Mouse (Mus musculus) brain, adult 2 months (tissue): Measurements from ENCODE around the gene Hist1h2ag.

Source experiments
- DNase-seq: peaks from one replicate; pipeline ENCODE4 v3.0.0; 2011; ENCODE audit warnings: low read depth, low spot score

Gene Hist1h2ag

DNA sequence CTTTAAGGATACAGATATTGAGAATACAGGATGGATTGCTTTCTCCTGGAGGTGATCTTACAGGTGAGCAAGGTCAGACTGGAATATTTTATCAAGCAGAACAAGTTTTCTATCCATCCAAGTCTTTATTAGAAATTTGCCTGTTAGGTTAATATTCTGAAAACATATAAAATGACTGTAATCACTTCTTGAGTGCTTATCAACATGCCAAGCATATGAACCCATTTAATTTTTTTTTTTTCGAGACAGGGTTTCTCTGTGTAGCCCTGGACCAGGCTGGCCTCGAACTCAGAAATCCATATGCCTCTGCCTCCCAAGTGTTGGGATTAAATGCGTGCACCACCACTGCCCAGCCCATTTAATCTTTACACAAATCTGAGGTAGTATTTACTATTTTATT, 5.8 kb downstream of the Hist1h2ag start:
- no peak for DNase-seq

DNA sequence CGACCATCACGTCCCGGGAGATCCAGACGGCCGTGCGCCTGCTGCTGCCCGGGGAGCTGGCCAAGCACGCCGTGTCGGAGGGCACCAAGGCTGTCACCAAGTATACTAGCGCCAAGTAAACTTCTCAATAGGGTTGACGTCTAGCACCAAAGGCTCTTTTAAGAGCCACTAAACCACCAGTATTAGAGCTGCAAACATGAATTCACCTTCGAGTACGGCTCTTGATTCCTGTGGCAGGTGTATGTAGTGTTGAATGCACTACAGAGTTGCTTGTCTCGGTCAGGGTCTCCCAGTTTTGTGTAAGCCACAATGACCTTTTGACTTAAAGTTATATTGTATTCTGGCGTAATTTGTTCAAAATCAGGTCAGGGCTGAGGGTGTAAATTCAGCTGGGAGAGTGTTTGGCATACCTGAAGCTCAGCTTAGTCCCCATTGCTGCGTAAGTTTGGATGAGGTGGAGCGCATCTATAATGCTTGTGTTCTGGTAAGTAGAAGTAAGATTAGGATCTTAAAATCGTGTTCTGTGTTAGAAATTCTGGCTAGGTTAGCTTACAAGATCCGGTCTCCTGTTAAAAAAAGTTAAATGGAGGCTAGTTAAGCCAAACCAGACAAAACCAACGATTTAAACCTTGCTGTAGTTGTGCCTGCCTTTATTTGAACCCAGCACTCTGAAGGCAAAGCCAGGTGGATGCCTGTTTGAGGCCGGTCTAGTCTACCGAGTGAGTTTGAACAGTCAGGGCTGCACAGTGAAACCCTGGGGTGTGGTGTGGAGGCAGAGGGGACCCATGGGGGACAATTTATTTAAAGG, 6.4 kb downstream of the Hist1h2ag start:
- no peak for DNase-seq

DNA sequence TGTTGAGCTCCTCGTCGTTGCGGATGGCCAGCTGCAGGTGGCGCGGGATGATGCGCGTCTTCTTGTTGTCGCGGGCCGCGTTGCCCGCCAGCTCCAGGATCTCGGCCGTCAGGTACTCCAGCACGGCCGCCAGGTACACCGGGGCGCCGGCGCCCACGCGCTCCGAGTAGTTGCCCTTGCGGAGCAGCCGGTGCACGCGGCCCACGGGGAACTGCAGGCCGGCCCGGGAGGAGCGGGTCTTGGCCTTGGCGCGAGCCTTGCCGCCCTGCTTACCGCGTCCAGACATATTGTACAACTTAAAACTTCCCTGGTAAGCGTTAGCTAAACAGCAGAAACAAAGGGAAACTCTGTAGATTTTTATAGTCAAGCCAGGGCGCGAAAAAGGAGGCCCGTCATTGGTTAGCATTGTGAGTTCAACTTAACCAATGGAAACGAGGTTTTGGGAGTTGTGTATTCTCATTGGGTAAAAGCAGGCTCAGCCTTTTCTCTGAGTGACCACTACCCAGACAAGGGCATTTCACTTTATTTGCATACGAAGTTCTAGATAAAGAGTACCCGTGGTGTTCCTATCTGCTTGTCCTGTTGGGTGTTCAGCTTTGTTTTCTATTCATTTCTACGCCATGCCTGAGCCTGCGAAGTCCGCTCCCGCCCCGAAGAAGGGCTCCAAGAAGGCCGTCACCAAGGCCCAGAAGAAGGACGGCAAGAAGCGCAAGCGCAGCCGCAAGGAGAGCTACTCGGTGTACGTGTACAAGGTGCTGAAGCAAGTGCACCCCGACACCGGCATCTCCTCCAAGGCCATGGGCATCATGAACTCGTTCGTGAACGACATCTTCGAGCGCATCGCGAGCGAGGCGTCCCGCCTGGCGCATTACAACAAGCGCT, 7.2 kb downstream of the Hist1h2ag start, which contains the start of the genes Hist1h2ah and Hist1h2bk:
Gene Hist1h2ah, minus strand, starts transcription at position 302 of the 882 bp plus-strand sequence.
Gene Hist1h2bk, plus strand, starts transcription at position 604 of the 882 bp plus-strand sequence.
- DNase-seq: peak; percentile 97

DNA sequence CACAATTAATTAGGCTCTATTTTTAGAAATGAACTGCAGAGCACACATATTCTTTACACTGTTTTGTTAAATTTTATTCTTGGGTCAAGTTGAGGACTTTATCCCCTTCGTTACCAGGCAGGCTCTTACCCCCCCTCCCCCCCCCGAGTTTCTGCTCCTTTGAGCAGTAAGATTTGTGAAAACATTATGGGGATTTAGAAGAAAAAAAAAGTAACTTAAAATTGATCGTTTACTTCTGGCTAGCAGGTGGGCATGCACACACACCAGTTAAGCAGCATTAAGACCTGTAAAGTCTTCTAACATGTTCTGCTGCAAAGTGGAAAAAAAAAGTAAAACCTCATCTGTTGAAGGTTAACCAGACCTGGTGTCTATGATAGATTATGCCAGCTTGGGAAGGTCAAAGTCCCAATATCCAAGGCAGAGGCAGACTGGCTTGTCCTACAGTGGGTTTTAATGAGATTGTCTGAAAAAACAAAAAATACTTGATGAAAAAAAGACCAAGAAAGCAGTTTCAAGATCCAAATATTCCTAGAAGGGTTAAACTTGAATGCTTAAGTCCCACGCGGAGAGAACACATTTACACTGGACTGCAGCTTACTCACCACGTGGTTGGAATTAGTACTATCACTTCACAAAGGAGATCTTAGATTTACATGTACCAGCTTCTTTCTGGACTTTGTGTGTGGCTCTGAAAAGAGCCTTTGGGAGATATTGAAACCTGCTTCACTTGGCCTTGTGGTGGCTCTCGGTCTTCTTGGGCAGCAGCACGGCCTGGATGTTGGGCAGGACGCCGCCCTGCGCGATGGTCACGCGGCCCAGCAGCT, 8.1 kb downstream of the Hist1h2ag start:
- no peak for DNase-seq

DNA sequence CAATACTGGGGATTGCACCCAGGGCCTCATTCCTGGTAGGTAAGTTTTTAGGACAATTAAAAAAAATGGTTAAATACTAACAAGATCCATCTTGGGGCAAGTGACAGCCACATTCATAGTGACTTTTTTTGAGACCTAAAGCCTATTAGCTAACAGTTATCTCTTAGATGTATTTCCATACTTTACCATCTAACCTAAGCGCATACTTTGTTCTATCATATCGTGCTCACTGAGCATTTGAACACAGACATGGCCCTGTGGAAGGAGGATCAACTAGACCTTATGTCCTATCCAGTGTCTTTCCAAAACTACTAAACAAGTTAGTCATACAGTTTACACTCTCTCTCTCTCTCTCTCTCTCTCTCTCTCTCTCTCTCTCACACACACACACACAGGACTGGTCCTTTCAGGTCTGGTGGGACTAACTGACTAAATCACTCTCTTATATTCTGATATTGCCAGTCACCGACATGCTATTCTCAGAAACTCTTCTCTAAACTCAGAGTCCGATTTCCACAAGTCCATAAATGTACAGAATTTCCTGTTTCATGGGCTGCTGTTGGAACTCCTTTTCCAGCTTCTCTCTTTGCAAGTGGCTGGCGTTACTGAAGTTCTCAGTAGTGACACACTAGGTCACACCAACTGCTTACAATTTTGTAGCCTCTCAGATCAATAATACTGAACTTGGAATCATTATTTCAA, 8.9 kb downstream of the Hist1h2ag start:
- no peak for DNase-seq

DNA sequence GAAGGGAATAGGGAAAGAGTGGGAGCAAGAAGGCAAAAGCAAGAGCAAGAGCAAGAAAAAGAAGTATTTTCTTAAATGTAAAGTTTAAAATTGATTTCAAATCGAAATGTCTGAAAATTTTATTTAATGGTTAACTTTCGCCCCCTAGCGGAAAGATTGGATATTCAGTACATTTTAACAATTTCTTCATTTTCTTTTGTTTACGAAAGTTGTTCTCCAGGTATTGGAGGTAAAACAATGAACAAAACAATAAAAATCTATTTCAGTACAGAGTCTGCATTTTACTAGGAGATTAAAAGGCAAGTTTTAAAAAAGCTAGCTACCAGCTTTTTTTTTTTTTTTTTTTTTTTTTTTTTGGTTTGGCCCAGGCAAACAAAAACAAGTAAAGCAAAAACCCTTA, 12.3 kb downstream of the Hist1h2ag start:
- peak; percentile 51 for DNase-seq

DNA sequence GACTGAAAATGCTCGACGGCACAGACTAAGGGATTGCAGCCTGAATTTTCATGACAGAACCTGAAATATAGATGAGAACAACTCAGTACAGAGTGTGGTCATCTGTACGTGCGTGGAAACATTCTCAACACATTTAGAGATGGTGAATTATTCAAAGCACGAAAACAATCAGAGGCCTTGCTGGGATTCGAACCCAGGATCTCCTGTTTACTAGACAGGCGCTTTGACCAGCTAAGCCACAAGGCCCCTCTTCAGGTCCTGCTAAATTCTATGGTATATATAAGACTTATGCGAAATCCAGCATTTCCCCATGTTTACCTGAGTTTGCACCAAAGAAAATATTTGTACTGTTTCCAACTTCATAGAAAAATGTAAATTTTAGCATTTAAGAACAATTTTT, 12.8 kb downstream of the Hist1h2ag start:
- peak; percentile 42 for DNase-seq

DNA sequence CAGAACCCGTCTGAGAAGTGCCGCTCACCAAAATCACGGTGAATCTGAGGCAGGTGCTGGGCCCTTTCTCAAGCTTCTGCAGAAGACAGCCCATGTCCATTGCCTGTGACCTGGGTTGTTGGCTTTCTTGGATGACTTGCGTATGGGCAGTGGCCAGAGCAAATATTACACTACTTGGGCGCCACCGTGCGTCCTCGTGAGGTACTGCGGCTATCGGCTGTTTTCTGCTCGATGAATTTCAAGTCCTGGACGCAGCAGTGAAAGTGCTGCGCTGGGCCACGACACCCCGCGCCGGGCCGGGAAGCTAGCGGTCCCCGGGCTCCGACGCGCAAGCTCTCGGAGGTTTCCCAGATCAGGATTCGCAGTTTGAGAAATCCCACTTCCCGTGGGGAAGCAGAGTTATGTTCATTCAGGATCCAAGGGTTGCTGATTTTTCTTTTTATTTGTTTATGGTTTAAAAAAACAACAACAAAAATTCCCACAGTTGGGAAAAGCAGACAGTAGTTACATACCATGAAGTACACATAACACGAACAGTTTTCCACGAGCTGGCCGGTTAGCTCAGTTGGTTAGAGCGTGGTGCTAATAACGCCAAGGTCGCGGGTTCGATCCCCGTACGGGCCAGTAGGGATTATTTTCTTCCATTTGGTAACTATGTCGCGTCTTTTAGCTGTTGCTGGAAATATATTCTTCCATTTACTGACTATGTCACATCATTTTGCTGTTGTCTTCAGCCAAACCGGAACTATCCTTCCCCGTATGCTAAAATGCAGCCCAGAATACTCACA, 13.9 kb downstream of the Hist1h2ag start:
- peak; percentile 95 for DNase-seq

DNA sequence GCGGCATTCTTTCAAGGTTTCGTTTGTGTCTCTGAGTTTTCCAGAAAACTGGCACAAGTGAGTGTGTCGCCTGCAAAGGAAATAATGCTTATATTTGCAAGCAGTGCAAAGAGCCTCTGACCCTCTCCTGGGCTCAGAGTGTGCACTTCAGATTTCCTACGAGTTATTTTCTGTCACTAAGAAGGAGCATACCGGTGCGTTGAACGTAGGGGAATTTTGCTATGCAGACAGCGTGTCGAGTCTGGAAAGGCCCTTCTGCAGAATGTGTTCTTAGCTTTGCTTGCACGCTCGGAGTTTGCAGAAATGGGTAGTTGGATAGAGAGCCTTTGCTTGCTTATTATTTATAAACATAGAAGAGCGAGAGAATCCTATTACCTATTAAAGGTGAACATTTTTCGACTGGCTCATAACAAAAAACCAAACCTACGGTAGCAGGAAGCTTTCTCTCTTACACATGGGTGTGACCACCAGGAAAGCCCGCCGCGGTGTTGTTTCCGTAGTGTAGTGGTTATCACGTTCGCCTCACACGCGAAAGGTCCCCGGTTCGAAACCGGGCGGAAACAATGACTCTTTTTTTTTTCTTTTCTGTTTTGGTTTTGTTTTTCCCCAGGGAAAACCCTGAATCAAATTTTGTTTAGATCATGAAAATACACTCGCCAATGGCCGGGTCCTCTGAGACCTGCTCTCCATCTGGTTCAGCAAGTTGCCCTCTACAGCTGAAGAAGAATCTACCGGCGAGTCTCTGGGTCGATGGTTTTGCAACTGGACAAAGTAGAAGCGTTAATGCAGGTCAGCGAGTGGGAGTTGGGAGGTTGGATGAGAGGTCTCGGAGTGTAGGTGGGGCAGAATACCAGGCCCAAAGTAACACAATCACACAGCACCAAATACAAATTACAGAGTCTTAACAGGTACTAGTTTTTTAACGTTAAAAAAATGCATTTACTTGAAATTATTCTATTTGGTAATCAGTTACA, 16.4 kb downstream of the Hist1h2ag start:
- DNase-seq: peak; percentile 79

DNA sequence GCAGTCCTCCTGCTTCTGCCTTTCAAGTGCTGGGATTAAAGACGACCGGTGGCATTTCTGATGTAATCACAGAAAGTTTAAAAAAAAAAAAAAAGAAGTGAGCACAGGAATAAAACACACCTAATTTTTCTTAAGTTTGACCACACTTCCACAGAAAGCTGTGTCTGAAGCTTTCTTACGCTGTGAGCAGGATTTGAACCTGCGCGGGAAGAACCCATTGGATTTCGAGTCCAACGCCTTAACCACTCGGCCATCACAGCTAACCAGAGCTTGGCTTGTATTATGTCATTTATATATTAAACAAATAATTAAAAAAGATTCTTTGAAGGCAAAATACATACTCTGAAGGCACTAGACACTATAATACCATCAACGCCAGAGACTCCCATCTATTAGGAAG, 20.5 kb downstream of the Hist1h2ag start:
- DNase-seq: peak; percentile 85

DNA sequence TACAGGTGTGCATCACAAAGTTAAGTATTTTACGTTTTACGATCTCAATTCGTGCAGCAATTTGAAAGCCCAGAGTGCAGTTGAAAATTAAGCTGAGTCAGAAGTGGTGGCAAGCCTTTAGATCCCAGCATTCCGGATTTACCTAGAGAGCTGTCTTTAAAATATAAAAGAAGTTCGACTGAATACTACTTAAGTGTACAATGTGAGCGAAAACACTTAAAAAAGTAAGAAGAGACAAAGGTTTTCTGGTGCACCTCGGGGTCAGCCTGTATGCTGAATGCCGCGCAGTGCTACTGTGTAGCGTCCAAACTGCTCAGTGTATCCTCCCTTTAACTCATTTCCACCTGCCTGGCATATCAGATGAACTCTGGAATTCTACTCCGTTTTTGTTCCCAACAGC, 21.2 kb downstream of the Hist1h2ag start:
- DNase-seq: no peak

DNA sequence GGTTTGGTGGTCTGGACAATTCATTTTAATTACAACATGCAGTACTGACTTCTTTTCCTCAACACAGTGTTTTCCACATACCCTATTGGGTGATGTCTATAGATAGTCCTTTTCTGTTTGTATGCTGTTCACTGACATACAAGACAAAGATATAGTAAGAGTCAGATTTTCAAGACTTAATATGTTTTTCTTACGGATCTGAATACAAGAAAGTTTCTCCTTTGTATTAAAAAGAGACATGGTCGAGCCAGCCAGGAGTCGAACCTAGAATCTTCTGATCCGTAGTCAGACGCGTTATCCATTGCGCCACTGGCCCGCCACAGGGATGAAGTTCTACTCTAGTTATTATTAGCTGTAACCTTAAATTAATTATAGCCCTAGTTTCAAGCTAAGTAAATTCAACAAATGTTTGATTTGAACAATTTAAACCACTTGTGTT, 21.8 kb downstream of the Hist1h2ag start:
- peak; percentile 20 for DNase-seq

DNA sequence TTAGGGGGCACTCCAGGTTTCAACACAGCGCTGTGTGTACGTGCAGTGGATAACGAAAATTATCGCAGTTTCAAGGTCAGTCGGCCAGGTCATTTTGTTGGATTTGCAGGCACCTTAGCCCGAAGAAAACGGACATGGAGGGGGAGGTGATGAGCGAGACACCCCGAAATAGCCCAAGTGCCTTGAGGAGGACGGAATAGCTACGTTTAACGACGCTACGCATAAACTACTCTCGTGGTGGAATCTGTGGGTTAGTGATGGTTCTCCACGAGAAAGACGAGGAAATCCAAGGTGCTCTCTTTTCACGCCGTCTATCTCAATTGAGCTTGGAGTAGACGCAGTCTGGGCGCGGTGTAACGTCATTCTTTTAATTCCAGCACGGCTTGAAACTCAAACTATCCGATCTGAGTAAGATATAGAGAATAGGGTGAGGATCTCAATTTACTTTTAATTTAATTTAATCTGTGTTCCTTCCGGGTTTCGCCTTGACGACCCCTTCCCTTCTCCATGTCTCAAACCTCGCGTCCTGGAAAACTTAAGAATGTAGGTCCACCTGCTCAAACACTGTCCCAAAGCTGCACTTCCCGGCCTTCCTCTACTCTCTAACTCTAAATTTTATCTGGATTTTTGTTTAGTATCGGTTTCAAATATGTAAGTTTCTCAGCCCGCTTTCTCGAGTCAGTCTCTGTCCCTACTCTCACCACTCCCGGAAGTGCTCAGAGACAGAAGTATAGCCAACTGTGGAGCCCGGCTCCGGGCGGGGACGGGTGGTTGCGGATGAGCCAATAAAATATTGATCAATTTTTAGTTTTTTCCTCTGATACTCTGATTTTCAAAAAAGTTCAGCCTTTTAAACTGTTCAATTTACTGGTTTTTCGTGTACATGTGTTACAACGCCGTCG, 22.6 kb downstream of the Hist1h2ag start:
- DNase-seq: no peak

DNA sequence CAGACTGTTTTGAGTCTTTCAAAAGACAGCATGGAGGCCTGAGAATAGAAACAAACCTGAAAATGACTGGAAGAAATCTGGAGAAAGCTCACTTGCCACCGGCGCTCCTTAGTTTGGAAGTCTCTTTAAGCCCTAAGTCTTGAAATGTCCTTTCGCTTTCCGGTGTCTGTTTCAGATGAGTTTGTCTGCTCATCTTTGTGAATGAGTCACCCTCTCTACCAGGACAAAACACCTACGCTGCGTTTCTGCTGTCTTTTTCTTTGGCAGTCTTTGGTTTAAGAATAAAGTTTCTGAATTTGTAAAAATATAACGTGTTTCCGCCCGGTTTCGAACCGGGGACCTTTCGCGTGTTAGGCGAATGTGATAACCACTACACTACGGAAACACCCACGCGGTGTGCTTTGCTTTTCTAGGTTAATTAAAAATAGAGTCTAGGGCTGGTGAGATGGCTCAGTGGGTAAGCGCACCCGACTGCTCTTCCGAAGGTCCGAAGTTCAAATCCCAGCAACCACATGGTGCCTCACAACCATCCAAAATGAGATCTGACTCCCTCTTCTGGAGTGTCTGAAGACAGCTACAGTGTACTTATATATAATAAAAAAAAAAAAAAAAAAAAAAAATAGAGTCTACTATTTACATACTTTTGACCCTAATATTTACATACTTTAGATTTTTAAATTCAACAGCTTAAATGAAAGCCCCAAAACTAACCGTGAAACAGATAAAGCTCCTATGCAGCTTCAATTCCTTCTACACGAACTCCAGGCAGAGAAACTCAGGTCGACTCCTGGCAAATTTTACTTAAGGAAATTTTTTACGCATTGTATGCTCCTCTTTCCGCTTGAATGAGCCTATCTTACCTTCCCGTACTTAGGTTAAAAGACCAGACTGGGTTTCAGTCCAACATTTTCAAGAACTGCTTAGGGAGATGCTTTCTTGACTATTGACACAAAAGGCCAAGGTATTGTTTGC, 27.0 kb downstream of the Hist1h2ag start:
- peak; percentile 74 for DNase-seq

DNA sequence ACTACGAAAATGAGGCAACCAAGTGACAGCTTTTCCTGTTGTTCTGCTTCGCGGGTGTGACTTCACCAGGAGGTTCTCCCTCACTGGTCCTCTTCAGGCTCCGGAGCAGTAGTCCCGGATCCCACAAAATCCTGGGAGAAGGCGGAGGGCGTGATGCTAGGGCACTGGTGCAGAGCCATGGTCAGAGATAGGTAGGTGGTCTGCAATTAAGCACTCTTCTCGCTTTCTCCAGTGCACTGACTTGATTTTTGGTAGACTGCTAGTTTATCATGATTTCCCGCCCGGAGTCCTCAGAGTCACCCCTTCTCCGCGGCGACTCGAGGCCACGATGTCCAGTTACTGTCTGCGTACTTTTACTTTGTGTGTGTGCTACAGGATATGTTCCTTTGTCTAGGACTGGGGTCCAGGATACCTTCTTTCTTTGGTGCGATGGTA, 28.3 kb downstream of the Hist1h2ag start:
- no peak for DNase-seq

DNA sequence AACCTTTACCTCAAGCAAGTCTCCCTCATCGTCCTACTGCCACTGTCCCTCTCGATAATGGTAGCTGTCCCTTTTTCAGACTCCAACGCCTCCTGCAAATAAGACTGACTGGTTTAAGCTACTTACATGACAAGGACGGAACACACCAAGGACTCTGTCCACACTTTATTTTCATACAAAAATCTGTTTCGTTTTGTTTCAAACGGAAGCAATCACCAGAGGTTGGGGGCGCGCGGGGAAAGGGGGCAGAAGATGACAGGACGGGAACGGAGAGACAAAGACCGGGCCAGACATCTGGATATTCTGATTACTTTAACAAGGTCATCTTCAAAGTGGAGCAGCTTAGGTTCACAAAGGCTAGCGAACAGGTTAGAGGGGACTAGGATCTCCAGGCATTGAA, 29.0 kb downstream of the Hist1h2ag start:
- DNase-seq: no peak

DNA sequence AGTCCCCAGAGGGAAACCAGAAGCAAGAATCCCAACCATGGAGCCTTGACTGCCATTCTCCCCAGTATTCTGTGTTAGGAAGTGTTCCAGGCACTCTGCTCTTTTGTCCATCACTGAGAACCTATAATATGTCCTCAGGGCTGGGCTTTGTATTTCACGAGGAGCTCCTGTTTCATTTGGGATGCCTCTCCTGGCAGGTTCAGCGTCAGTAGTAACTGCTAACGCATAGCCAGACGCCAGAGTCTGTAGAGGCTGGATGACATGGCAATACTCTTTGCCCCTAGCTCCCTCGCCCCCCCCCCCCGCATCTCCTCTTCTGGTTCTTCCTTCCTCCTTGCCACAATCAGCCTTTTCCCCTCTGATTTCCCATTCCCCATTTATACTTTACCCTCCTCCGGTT, 33.1 kb downstream of the Hist1h2ag start, which contains the start of gene Prss16:
Gene Prss16, minus strand, starts transcription at position 101 of the 400 bp plus-strand sequence.
- DNase-seq: no peak
